Mouse (Mus musculus) small intestine, adult 2 months (tissue): Measurements from ENCODE around the gene Mrps33. TPM values are rescaled to one million over a fixed set of nuclear protein-coding genes. Genes with fewer than 3 reads are reported as not detected.

Experiments used
- H3K27ac ChIP-seq: fragments of 200-500 bp; 2 replicates; pipeline ENCODE4 v1.5.1; 2012; ENCODE audit warnings: low read depth, low read length, control low read depth, inconsistent platforms; ENCODE audit not compliant: insufficient read depth
- H3K27me3 ChIP-seq: fragments of 200-500 bp; 2 replicates; pipeline ENCODE4 v1.6.1; 2012; ENCODE audit warnings: mild to moderate bottlenecking, moderate library complexity, low read length, inconsistent platforms; ENCODE audit not compliant: control insufficient read depth, insufficient read depth
- H3K36me3 ChIP-seq: fragments of 200-500 bp; 2 replicates; pipeline ENCODE4 v1.6.1; 2012; ENCODE audit warnings: mild to moderate bottlenecking, low read length, control low read depth, inconsistent platforms; ENCODE audit not compliant: control insufficient read depth, insufficient read depth
- H3K4me1 ChIP-seq: fragments of 200-500 bp; 2 replicates; pipeline ENCODE4 v1.6.1; 2012; ENCODE audit warnings: low read length, inconsistent platforms, mixed read lengths; ENCODE audit not compliant: control insufficient read depth, insufficient read depth, insufficient read length
- H3K4me3 ChIP-seq: fragments of 200-500 bp; 2 replicates; pipeline ENCODE4 v1.5.1; 2012; ENCODE audit warnings: low read depth, mild to moderate bottlenecking, control low read depth, inconsistent platforms, low read length, moderate library complexity
- CTCF ChIP-seq: fragments of 200-500 bp; IDR thresholded peaks from 2 replicates; pipeline ENCODE4 v1.5.1; 2012; ENCODE audit warnings: low read depth, mild to moderate bottlenecking, control low read depth, inconsistent platforms, low read length, moderate library complexity, mixed read lengths; ENCODE audit not compliant: insufficient replicate concordance, insufficient read length; ENCODE audit errors: extremely low read depth
- POLR2A ChIP-seq: fragments of 200-500 bp; IDR thresholded peaks from 2 replicates; pipeline ENCODE4 v1.6.1; 2012; ENCODE audit warnings: low read depth, mild to moderate bottlenecking, control low read depth, inconsistent platforms, low read length, moderate library complexity
- WGBS: fragments of 180-500 bp; shearing (Covaris S2); methylation state at CpG from one replicate; pipeline ENCODE4 v1.1.7; 2018; 5-methylcytosine and 5-hydroxymethylcytosine counted together
- polyA plus RNA-seq: library from polyadenylated mRNA; depleted of rRNA; stranded (reverse); fragments of >200 nt; gene quantifications from 2 replicates; pipeline ENCODE4 v1.2.3, GENCODE M21; 2012

Gene Mrps33
- polyA plus RNA-seq, 1 experiment, result 15.4 TPM

DNA sequence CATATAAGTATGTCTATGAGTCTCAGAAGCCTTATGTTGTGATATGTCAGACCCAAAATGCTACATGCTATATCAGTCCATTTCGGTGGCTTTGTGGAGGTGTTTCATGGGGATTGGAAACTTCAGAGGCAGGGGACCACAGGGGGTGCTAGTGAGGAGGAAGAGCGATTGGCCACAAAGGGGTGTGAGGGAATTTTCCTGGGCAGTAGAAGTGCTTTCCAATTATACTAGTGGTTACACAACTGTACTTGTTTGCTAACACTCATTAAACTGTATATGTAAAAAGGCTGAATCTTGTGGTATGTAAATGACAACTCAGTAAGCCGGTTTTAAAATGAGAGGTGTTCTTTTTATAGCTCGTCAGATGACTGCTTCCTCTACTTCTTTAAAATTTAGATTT is 8.1 kb upstream of the Mrps33 start:
- WGBS, result 42% methylated on average over 4 of the region's 4 CpGs
- Histone ChIP-seq H3K4me1 (no peaks in the 10 kb centered on the region), H3K27me3 (no peaks in the 10 kb centered on the region), H3K4me3 (no peak overlapping the region), H3K27ac (no peak overlapping the region), H3K36me3 (no peaks in the 10 kb centered on the region)
- no peak for TF ChIP-seq POLR2A
- TF ChIP-seq CTCF, result no peak

DNA sequence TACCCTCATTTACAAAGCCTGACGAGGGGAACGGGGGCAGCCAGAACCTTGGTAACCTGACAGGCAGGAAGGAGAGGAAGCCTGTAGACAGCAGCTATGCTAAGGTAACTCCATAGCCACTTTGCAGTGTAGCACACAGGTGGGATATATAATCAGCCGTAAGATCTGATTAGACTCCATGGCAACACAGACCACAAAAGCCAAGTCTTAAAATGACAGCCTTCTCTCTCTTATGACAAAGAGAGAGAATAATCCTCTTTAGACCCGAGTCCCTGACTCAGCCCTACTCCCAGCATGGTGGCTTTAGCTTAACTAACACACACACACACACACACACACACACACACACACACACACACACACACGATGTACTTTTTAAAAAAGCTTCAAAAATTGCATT is 2.3 kb downstream of the Mrps33 start:
- no peak overlapping the region for H3K4me3 ChIP-seq
- no peaks in the 10 kb centered on the region for H3K4me1 ChIP-seq
- H3K27ac ChIP-seq, result no peak overlapping the region
- H3K36me3 ChIP-seq, result peaks cover 5% of the 10 kb centered on the region; the same call in 1 of the 2 replicates
- TF ChIP-seq CTCF, result no peak
- TF ChIP-seq POLR2A, result no peak
- H3K27me3 ChIP-seq, result no peaks in the 10 kb centered on the region
- WGBS, result 66% methylated on average over 5 of the region's 5 CpGs

DNA sequence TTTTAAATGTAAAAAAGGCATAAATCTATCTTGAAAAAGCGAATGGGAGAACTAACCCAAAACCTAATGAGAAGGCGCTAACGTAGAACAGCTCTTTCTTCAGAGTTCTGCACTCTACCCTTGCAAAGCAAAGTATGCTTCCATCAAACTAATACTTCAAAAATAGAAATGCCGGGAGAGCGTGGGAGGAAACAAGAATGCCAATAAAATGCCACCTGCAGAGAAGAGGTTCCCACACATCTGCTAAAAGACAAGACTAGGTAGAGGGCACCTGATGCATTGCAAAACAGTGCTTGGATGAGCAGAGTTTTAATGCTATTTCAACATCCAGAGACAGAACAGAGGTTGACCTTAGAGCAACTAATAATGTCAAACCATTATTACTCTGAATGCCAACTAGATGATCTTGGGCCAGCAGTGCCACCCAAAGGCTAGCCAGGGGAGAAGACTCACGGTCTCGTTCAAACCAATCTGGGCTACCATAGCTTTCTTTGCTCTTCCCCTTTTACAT is 3.7 kb downstream of the Mrps33 start:
- Histone ChIP-seq H3K4me3 (no peak overlapping the region), H3K36me3 (peaks cover 11% of the 10 kb centered on the region), H3K27ac (no peak overlapping the region), H3K4me1 (no peaks in the 10 kb centered on the region), H3K27me3 (no peaks in the 10 kb centered on the region)
- WGBS, result 95% methylated on average over 7 of the region's 7 CpGs
- no peak for TF ChIP-seq CTCF
- no peak for TF ChIP-seq POLR2A

DNA sequence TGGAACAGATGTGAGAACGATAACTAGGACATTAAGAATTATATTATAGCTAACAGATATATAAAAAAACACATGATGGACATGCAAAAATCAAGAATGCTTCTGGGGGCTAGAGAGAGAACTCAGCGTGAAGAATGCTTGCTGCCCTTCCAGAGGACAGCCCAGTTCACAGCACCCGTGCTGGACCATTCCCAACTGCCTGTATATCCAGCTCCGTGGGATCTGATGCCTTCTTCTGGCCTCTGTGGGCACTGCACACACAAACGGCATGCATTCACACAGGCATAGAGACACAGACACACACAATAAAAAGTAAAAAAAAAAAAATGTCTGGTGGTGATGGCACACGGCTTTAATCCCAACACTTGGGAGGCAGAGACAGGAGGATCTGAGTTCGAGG is 4.5 kb downstream of the Mrps33 start:
- peaks cover 12% of the 10 kb centered on the region for H3K36me3 ChIP-seq
- no peak overlapping the region for H3K4me3 ChIP-seq
- no peaks in the 10 kb centered on the region for H3K27me3 ChIP-seq
- H3K27ac ChIP-seq, result no peak overlapping the region
- H3K4me1 ChIP-seq, result no peaks in the 10 kb centered on the region
- no peak for TF ChIP-seq POLR2A
- TF ChIP-seq CTCF, result no peak
- 97% methylated on average over 7 of the region's 7 CpGs for WGBS

DNA sequence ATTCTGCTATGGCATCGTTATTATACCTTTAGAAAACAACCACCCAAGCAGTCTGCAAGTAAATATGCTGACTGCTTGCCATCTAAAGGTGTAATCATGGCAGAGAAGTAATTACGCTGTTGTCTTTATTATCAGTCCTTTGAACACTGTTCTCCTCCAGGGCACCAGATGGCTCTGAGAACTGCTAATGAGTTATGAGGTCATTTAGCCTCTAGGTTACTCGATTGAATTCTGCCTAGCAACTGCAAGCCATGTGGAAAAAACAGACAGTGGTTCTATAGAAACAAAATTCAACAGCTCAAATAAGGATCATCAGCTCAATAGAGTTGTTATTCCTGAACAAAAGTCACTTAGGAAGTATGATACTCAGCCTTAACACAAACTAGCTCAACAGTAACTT is 4.9 kb downstream of the Mrps33 start:
- no peak overlapping the region for H3K27ac ChIP-seq
- peaks cover 15% of the 10 kb centered on the region for H3K36me3 ChIP-seq
- no peaks in the 10 kb centered on the region for H3K4me1 ChIP-seq
- no peak overlapping the region for H3K4me3 ChIP-seq
- 69% methylated on average over 3 of the region's 3 CpGs for WGBS
- no peak for TF ChIP-seq CTCF
- TF ChIP-seq POLR2A, result no peak
- H3K27me3 ChIP-seq, result no peaks in the 10 kb centered on the region

DNA sequence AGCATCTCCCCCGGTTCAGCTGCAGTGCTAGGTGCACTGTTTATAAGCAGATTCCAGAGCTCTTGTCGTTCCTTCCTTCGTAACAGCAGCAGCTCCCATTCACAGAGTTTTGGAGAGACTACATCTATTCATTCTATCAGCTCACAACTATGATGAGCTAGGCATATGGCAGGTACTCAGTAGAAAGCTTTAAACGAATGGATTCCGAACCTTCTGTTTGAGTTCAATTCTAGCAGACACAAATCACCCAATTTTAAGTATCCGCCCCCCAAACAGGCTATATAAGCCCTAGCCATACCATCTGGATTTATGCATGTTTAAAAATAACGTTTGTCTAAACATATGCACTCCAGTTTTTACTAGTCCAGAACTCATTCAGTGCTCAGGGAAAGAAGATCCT is 9.8 kb downstream of the Mrps33 start:
- peaks cover 17% of the 10 kb centered on the region for H3K36me3 ChIP-seq
- TF ChIP-seq POLR2A (no peak), CTCF (no peak)
- H3K27ac ChIP-seq, result no peak overlapping the region
- no peaks in the 10 kb centered on the region for H3K27me3 ChIP-seq
- H3K4me3 ChIP-seq, result no peak overlapping the region
- 92% methylated on average over 7 of the region's 7 CpGs for WGBS
- H3K4me1 ChIP-seq, result no peaks in the 10 kb centered on the region

DNA sequence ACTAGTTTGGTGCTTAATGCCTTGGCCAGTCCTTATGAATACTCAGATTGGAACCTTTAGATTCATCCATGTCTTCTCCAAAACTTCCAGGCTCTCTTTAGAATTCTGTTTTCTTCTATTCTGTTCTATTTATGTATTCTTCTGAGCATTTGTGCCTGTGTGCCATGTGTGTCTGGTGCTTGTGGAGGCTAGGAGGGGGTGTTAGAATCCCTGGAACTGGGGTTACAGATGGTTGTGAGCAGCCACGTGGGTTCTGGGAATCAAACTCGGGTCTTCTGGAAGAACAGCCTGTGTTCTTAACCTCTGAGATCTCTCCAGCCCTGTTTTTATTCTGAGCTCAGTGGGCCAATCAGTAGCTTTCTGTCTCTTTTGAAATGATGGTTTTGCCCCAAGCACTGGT is 13.7 kb downstream of the Mrps33 start:
- Histone ChIP-seq H3K4me3 (no peak overlapping the region), H3K27me3 (no peaks in the 10 kb centered on the region), H3K4me1 (no peaks in the 10 kb centered on the region), H3K36me3 (peaks cover 7% of the 10 kb centered on the region), H3K27ac (no peak overlapping the region)
- WGBS, result 58% methylated on average over 2 of the region's 2 CpGs
- TF ChIP-seq POLR2A, result no peak
- no peak for TF ChIP-seq CTCF

DNA sequence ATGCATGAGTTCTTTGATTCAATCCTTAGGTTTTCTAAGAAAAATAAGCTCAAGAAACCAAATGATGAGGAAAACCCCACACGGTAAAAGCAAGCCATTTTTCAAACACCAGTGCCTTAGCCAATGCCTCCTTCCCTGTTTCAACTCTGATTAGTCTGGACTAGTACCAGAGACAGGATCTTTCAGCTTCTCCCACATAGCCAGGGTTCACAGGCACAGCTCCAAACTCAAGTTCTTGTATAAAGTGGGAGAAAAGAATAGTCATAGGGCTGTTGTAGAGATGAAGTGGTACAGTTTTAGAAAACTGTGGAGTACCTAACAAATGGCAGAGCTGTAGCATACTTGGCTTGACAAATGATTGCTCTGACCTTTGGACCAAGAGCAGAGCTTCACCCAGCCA is 14.6 kb downstream of the Mrps33 start:
- WGBS, result 88% methylated on average over 1 of the region's 1 CpGs
- no peaks in the 10 kb centered on the region for H3K4me1 ChIP-seq
- TF ChIP-seq CTCF (no peak), POLR2A (no peak)
- no peak overlapping the region for H3K4me3 ChIP-seq
- H3K27ac ChIP-seq, result no peak overlapping the region
- H3K36me3 ChIP-seq, result peaks cover 5% of the 10 kb centered on the region
- H3K27me3 ChIP-seq, result no peaks in the 10 kb centered on the region
